ENCODE assay signal across 9 mouse cellular contexts in the genomic region with DNA sequence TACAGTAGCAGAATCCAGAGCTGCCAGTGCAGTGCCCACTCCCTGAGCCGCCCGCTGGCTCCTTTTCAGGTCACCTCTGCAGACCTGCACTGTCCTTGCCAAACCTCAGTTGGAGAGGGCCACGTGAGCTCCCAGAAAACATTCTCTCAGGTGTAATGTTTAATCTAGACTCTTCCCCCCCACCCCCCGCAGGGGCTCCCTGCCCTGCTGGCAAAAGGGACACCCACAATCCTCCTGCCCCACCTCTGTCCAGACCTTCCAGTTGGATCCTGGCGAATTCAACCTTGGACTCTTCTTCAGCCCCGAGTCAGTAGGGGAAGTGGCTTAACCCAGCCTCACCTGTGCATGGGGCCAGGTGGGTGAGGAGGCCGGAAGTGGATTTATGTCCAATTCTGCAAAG. TPM values are rescaled to one million over a fixed set of nuclear protein-coding genes. Genes with fewer than 3 reads are reported as not detected.
A peak's percentile ranks its signal among the peaks of the same experiment; 100 is the strongest.
DNase-seq lines count a peak whose midpoint lies in the region; ATAC-seq lines count a peak whose summit lies in the region.
"Had no signal": no experiment of that assay in that cellular context is flagged by ENCODE, and none has a peak within 500 bp of the region (broad histone marks: within the 10 kb centered on the region; RNA-seq: fewer than 3 reads in every experiment).

No protein-coding gene starts in this region.

- H3K36me3 ChIP-seq in embryonic facial prominence, embryonic 10.5 days (replicated peaks) = no peaks in the 10 kb centered on the region; the same call in 1 of the 2 replicates
- no peaks in the 10 kb centered on the region for H3K36me3 ChIP-seq in hindbrain, embryonic 13.5 days

- ATAC-seq in hindbrain, embryonic 13.5 days (ENCODE audit: low FRiP score) = no peak

- peaks cover 4% of the 10 kb centered on the region; the same call in 1 of the 2 replicates for H3K9me3 ChIP-seq in embryonic facial prominence, embryonic 10.5 days
- H3K9me3 ChIP-seq in hindbrain, embryonic 13.5 days = no peaks in the 10 kb centered on the region

- H3K4me2 ChIP-seq in hindbrain, embryonic 13.5 days = peak overlapping the region; percentile 89

- peaks cover 49% of the 10 kb centered on the region for H3K4me1 ChIP-seq in embryonic facial prominence, embryonic 10.5 days
- H3K4me1 ChIP-seq in hindbrain, embryonic 13.5 days (replicated peaks) = peaks cover 12% of the 10 kb centered on the region

- H3K9ac ChIP-seq in hindbrain, embryonic 13.5 days = no peak overlapping the region

- no peak for DNase-seq in embryonic facial prominence, embryonic 10.5 days (ENCODE audit: low spot score)
- peak; percentile 90 to 93 for DNase-seq in kidney, postnatal 36 days
- DNase-seq in lung, postnatal 10 days = peak; percentile 42
- DNase-seq in layer of hippocampus, postnatal 25 days (ENCODE audit: extremely low spot score in 1 of 2, low spot score in 1 of 2) = no peak
- DNase-seq in ovary, postnatal 36 days (ENCODE audit: low spot score) = no peak
- DNase-seq in heart, adult 8-10 months (ENCODE audit: low spot score) = no peak
- DNase-seq in heart, postnatal 14 days = no peak
- DNase-seq: retina, postnatal 1 day had no signal

- intact Hi-C loops in heart, postnatal 14 days (cut with DNase I) = no loop called here

- 0 out of 2 replicates have a peak overlapping the region, but pooled peaks have one; percentile 12 for H3K27ac ChIP-seq in embryonic facial prominence, embryonic 10.5 days (replicated peaks)
- H3K27ac ChIP-seq in hindbrain, embryonic 13.5 days = no peak overlapping the region

- 76% methylated on average over 7 of the region's 7 CpGs for WGBS in embryonic facial prominence, embryonic 10.5 days
- 81% methylated on average over 7 of the region's 7 CpGs for WGBS in hindbrain, embryonic 13.5 days

- H3K4me3 ChIP-seq in embryonic facial prominence, embryonic 10.5 days = peak overlapping the region; percentile 84
- no peak overlapping the region for H3K4me3 ChIP-seq in hindbrain, embryonic 13.5 days

- peaks cover 5% of the 10 kb centered on the region; the same call in 1 of the 2 replicates for H3K27me3 ChIP-seq in embryonic facial prominence, embryonic 10.5 days (replicated peaks; ENCODE audit: low read depth, poor library complexity, severe bottlenecking)
- H3K27me3 ChIP-seq in hindbrain, embryonic 13.5 days = 0 out of 2 replicates have a peak, but pooled peaks cover 4% of the 10 kb centered on the region

RNA-seq across cellular contexts. Expression of a gene that starts 1.2 kb away (rescaled TPM):
- 2.6 and 3.2 TPM in 2 replicates for polyA plus RNA-seq in embryonic facial prominence, embryonic 10.5 days (2016; fragmentation: Nextera tagmentation; extraction: Ambion mirVana)
- polyA plus RNA-seq in hindbrain, embryonic 13.5 days (2015; fragmentation: Nextera tagmentation; extraction: Ambion mirVana) = 1.2 and 2.1 TPM in 2 replicates
- 10 to 100 TPM; 81.0 to 83.2 TPM for total RNA-seq in layer of hippocampus, postnatal 25 days (2021)
- 1 to 10 TPM; 1.8 to 2.4 (median 2.1) TPM for total RNA-seq in heart, adult 8-10 months (2022)
- total RNA-seq in heart, postnatal 14 days (2021) = 1 to 10 TPM; 2.7 to 3.5 TPM

Comparison
In these comparisons a context has a peak if more than half of its experiments do, and no peak if none do; other contexts are left out.
1. DNase-seq: peak in kidney, postnatal 36 days (2 of 2) and lung, postnatal 10 days (single experiment); none in embryonic facial prominence, embryonic 10.5 days (single experiment), layer of hippocampus, postnatal 25 days (0 of 2), ovary, postnatal 36 days (single experiment), heart, adult 8-10 months (single experiment) and heart, postnatal 14 days (0 of 2).
2. RNA of a gene that starts 1.2 kb away (total RNA-seq): 81.0 to 83.2 TPM in layer of hippocampus, postnatal 25 days; 2.7 to 3.5 TPM in heart, postnatal 14 days and 1.8 to 2.4 TPM in heart, adult 8-10 months; every median in the first group is over 10 times any median in the second.